Mouse (Mus musculus) MEL-GATA-1-ER (cell line): ENCODE results near the gene Cd40.

Experiments used
- DNase-seq: peaks from one replicate; pipeline ENCODE4 v3.0.0-alpha.2; 2012; ENCODE audit warnings: low read depth; ENCODE audit errors: extremely low read depth

The Cd40 gene

DNA sequence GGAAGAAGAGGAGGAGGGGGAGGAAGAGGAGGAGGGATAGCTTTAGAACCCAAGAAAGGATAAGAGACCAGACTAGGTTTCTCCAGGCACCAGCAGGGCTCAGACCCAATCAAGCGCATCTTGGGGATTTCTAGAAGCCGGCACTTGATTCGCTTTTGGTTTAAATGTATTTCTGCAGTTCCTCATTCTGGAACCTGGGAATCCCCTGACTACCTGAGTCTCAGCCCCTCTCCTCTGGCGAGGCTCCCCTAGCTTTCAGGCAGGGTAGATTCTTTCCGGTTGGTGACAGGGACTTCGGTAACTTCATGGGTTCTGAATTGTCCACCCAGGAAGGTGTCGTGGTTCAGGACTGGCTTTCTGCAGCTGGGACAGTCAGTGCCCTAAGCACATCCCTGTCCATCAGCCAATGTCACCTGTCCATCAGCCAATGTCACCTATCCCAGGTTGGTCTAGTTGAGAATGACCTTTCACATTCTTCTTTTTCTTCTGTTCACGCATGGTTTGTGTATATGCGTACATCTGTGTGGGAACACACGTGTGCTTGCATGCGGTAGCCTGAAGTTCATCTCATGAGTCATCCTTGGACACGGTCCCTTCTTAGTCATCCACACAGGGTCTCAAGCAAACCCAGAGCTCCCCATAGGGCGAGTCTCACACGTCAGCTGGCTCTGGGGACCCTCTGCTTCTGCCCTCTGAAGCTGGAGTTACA lies 1.1 kb downstream of the Cd40 start:
- DNase-seq: no peak

DNA sequence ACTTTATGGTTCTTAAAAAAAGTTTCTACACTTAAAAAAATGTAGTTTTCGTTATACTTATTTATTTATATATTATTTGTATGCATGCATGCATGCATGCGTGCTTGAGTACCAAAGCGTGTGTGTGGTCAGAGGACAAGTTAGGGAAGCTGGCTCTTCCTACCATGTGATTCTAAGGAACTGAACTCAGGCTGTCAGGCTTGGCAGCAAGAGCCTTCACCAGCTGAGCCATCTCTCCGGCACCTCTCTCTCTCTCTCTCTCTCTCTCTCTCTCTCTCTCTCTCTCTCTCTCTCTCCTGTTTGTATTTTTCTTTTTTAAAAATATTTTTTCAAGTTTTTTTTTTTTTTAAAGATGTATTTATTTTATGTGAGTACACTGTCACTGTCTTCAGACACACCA lies 4.5 kb downstream of the Cd40 start:
- no peak for DNase-seq

DNA sequence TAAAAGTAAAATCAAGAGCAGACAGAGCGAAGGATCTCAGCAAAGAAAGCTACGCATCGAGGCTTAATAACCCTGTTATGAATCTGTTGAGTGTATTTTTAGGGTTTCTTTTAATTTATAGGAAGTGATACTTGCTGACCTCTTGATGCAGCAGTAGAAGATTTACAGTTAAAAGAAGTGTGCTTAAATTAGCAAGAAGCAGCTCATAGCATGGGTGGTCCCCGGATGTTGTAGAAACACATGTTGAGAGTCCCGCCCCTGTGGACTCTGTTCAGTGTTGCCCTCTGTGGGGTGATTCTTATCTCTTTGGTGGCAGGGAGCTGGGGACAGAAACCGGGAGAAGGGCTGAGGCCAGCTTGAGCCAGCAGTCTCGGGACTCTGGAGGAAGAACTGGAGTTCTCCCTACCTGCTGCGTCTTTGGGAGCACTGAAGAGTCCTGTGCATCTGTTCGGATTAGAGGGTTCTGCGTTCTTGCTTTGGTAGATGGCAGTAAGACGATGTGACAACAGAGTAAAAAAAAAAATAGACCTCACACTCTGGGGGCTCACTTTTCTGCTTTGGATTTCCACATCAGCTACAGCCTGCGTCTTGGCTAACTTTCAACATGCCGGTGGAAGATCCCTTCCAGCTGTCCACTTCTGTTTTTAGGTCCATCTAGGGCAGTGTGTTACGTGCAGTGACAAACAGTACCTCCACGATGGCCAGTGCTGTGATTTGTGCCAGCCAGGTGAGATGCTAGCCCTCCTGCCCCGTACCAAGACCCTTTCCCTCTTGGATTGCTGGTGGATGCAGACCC lies 6.4 kb downstream of the Cd40 start:
- no peak for DNase-seq

DNA sequence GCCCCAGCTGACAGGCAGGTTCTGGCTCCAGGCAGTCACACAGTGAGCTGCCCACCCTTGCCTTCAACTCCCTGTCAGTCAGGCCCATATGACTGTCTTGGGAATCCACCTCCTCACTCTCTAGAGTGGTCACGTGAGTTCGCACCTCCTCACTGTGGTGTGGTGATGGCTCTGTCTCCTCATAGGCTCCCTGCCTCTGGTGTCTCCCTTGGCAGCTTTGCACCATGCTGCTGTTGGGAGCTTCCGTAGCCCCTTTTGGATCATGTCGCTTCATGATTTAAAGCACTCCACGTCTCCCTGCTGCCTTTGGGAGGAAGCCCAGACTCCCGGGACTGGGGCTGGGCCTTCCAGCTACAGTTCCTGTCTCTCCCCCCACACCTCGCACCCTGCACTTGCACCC lies 9.1 kb downstream of the Cd40 start:
- no peak for DNase-seq

DNA sequence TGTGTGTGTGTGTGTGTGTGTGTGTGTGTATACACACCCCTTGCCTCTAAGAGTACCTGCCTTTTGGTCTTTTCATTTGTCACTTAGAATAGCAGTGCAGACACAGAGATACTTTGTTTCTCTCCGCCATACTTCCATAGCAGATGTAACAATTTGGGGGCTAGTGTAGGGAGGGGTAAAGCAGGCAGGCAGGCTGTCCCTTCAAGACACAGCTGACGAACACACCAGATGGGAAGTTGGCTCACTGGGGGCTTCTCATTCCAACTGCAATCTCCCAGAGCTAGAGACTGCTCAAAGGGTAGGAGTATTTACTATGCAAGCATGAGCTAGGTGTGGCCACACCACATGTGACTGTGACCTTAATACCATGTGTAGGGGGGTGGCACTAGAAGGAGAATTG lies 13.4 kb downstream of the Cd40 start:
- no peak for DNase-seq

GRCm38 (mm10) chr2:165070096-165070816 lies 14.8 kb downstream of the Cd40 start:
- DNase-seq: no peak

GRCm38 (mm10) chr2:165073381-165073781 lies 18.0 kb downstream of the Cd40 start:
- DNase-seq: no peak

GRCm38 (mm10) chr2:165074081-165074884 lies 18.9 kb downstream of the Cd40 start:
- no peak for DNase-seq

- peak; percentile 22 for DNase-seq
Observed at GRCm38 (mm10) chr2:165074937-165075336, 19.5 kb downstream of the Cd40 start.

- no peak for DNase-seq
Observed at GRCm38 (mm10) chr2:165077055-165077454, 21.6 kb downstream of the Cd40 start.

GRCm38 (mm10) chr2:165078045-165078444 lies 22.6 kb downstream of the Cd40 start:
- no peak for DNase-seq

DNA sequence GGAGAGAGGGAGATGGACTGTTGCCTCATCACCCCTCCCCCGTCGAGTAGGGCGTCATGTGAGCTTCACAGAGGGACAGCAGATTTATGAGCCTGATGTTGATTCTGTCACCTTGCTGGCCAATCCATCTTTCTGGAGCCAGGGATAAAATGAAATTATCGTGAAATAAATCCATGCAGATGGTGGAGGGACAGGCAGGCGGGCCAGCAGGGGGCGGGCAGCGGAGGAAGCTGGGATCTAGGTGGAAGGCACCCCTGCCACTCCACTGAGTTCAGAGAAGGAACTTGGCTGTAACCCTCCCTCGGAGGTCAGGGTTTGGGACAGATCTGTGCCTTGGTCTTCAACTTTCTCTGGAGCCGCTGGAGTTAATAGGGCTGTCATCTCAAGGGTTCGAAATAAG lies 23.2 kb downstream of the Cd40 start:
- no peak for DNase-seq

DNA sequence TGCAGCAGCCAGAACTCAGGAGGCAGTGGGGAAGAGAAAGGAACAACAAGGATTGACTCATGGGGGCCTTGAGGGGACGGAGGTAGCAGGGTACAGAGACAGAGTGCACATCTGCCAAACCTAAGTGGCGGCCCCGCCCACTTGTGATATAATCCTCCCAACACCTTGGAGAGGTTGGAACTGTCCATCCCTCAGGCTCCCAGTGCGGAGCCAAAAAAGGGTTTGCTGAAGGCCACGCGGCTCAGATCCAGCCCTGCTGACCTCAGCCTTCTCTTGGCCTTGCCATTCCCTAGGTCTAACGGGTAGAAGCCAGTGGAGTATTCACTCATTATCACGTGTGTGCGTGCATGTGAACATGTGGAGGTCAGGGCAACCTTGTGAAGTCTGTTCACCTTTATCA lies 25.2 kb downstream of the Cd40 start:
- DNase-seq: no peak

GRCm38 (mm10) chr2:165081257-165081656 lies 25.8 kb downstream of the Cd40 start:
- DNase-seq: no peak

- no peak for DNase-seq
Observed at GRCm38 (mm10) chr2:165086634-165087033, 31.2 kb downstream of the Cd40 start.

DNA sequence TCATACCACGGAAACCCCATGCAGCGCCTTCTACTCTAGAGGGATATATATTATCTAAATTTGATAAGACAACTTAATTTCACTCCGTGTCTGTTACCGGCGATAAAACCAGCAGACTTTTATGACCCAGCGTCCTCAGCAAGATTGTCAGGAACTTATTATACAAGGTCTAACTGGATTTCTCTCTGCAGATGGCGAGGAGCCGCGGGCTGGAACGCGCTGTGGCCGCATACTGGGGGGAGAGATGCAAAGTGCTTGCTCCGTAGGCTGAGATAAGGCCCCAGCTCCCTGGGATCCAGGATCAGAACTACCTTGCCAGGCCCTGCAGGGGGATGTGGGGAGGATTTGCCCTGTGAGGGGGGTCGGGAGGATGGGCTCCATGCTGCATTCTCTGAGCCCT lies 34.0 kb downstream of the Cd40 start:
- DNase-seq: no peak

DNA sequence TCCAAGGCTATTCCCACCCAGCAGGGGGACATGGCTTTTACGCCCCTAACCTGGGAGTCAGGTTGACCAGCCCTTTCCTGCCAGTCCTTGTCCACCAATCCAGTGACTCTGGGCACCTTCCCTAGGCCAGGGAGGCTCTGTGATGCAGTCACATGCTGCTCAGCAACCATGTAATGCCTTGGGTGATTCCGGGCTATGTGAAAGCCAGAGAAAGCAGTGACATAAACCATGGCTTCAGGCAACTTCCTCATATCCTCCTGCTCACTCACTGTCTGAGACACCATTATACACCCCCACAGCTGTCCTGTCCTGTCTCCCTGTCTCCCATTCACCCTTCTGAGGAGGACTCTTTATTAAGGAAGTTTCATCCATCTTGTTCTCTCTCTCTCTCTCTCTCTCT lies 35.2 kb downstream of the Cd40 start, which contains the start of gene 1700025C18Rik:
Gene 1700025C18Rik (minus strand): TSS at position 101 of the 400 bp plus-strand sequence.
- no peak for DNase-seq

- no peak for DNase-seq
Observed at GRCm38 (mm10) chr2:165091433-165091965, 36.1 kb downstream of the Cd40 start.

GRCm38 (mm10) chr2:165092393-165092792 lies 37.0 kb downstream of the Cd40 start:
- no peak for DNase-seq

GRCm38 (mm10) chr2:165096367-165096766 lies 40.9 kb downstream of the Cd40 start:
- DNase-seq: no peak

GRCm38 (mm10) chr2:165098861-165099260 lies 43.4 kb downstream of the Cd40 start:
- no peak for DNase-seq
